8 mouse cellular contexts compared by ENCODE assay signal in the genomic region with DNA sequence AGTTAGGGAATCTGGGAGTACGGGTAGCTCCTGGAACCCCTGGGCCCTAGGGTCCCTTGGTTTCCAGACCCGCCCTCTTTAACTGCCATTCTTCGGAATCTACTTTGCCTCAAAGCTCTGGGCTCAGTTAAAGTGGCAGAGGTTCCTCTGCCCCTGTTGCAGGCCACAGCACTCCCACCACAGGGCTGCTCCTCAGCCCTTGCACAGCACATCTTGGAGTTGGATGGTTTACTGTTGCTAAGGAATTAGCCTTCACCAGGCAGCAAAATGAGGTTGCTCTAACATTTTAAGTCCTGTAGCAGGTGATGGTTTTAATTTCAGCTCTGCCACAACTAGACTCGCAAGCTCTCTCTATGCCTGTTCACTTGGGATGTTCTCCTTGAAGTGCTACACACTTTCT. TPM values are rescaled to one million over a fixed set of nuclear protein-coding genes. Genes with fewer than 3 reads are reported as not detected.
DNase-seq lines count a peak whose midpoint lies in the region; ATAC-seq and TF ChIP-seq lines count a peak whose summit lies in the region.

A gene (minus strand): TSS at position 101 of the 400 bp plus-strand sequence.

- TF ChIP-seq CTCF in C2C12 (IDR thresholded peaks at IDR 0.05; ENCODE audit: control insufficient read depth, insufficient read depth, insufficient read length) (no peak), ES-Bruce4 (IDR thresholded peaks at IDR 0.05; ENCODE audit: low read depth, low read length) (no peak)

- no peaks in the 10 kb centered on the region for H3K79me2 ChIP-seq in C2C12 (ENCODE audit: control insufficient read depth, insufficient read depth)

- peak within 1 kb of the TSS; percentile 63 for H3K9ac ChIP-seq in ES-Bruce4 (ENCODE audit: low read depth, poor library complexity, severe bottlenecking)
- no peak within 1 kb of the TSS for H3K9ac ChIP-seq in forebrain, embryonic 12.5 days
- H3K9ac ChIP-seq in limb, embryonic 15.5 days, result no peak within 1 kb of the TSS
- no peak within 1 kb of the TSS for H3K9ac ChIP-seq in stomach, embryonic 15.5 days

- no peaks in the 10 kb centered on the region for H3K9me3 ChIP-seq in ES-Bruce4 (replicated peaks; ENCODE audit: control insufficient read depth, insufficient read depth, low read length, poor library complexity, severe bottlenecking)
- 0 out of 2 replicates have a peak, but pooled peaks cover 3% of the 10 kb centered on the region for H3K9me3 ChIP-seq in forebrain, embryonic 12.5 days
- no peaks in the 10 kb centered on the region for H3K9me3 ChIP-seq in limb, embryonic 15.5 days
- no peaks in the 10 kb centered on the region for H3K9me3 ChIP-seq in stomach, embryonic 15.5 days

- H3K4me3 ChIP-seq in C2C12 (ENCODE audit: insufficient read depth, poor library complexity, severe bottlenecking) (no peak within 1 kb of the TSS), ES-Bruce4 (ENCODE audit: low read depth, low read length) (no peak within 1 kb of the TSS)
- H3K4me3 ChIP-seq in forebrain, embryonic 12.5 days (replicated peaks), result no peak within 1 kb of the TSS
- H3K4me3 ChIP-seq in limb, embryonic 15.5 days, result no peak within 1 kb of the TSS
- no peak within 1 kb of the TSS for H3K4me3 ChIP-seq in stomach, embryonic 15.5 days (replicated peaks)

- H3K36me3 ChIP-seq in C2C12 (ENCODE audit: control insufficient read depth, insufficient read depth) (no peaks in the 10 kb centered on the region), ES-Bruce4 (ENCODE audit: control insufficient read depth, insufficient read depth, low read length, poor library complexity, severe bottlenecking) (no peaks in the 10 kb centered on the region)
- H3K36me3 ChIP-seq in forebrain, embryonic 12.5 days (replicated peaks), result no peaks in the 10 kb centered on the region
- no peaks in the 10 kb centered on the region for H3K36me3 ChIP-seq in limb, embryonic 15.5 days
- no peaks in the 10 kb centered on the region for H3K36me3 ChIP-seq in stomach, embryonic 15.5 days

- no peaks in the 10 kb centered on the region for H3K27me3 ChIP-seq in C2C12 (ENCODE audit: control insufficient read depth, insufficient read depth, insufficient read length)
- no peaks in the 10 kb centered on the region for H3K27me3 ChIP-seq in ES-Bruce4 (ENCODE audit: control insufficient read depth, insufficient read depth, low read length, poor library complexity, severe bottlenecking)
- H3K27me3 ChIP-seq in forebrain, embryonic 12.5 days, result no peaks in the 10 kb centered on the region
- H3K27me3 ChIP-seq in limb, embryonic 15.5 days, result no peaks in the 10 kb centered on the region
- no peaks in the 10 kb centered on the region for H3K27me3 ChIP-seq in stomach, embryonic 15.5 days (replicated peaks)

- no peaks in the 10 kb centered on the region for H3K79me3 ChIP-seq in C2C12 (ENCODE audit: low read depth)

- no peak for TF ChIP-seq EP300 in ES-Bruce4 (IDR thresholded peaks at IDR 0.05; ENCODE audit: insufficient read depth, low read depth, low read length)

- no peak for TF ChIP-seq POLR2A in ES-Bruce4 (IDR thresholded peaks at IDR 0.05; ENCODE audit: insufficient read depth, low read length)

- no peak for ATAC-seq in forebrain, embryonic 12.5 days (ENCODE audit: low FRiP score)
- ATAC-seq in hematopoietic stem cell, adult 5-6 weeks (replicated peaks in 1 of 2; ENCODE audit: insufficient read depth in 1 of 2, low FRiP score in 2 of 2, low TSS enrichment in 1 of 2, low read depth in 1 of 2, poor library complexity in 2 of 2, severe bottlenecking in 2 of 2), result no peak
- no peak for ATAC-seq in limb, embryonic 15.5 days (ENCODE audit: insufficient number of reproducible peaks, low FRiP score, low TSS enrichment, low read depth)
- no peak for ATAC-seq in stomach, embryonic 15.5 days (ENCODE audit: insufficient read depth, low FRiP score, low read depth)

- no peak for DNase-seq in ovary, postnatal 10 days (ENCODE audit: low spot score)
- DNase-seq in kidney, adult 8-10 months, result no peak

- no peak within 1 kb of the TSS for H3ac ChIP-seq in C2C12 (ENCODE audit: control insufficient read depth, insufficient read length, low read depth)

- H3K4me1 ChIP-seq in ES-Bruce4 (ENCODE audit: control insufficient read depth, insufficient read depth, low read length), result peaks cover 10% of the 10 kb centered on the region
- H3K4me1 ChIP-seq in forebrain, embryonic 12.5 days, result no peaks in the 10 kb centered on the region
- peaks cover 20% of the 10 kb centered on the region for H3K4me1 ChIP-seq in limb, embryonic 15.5 days
- peaks cover 12% of the 10 kb centered on the region; the same call in 1 of the 2 replicates for H3K4me1 ChIP-seq in stomach, embryonic 15.5 days

- H3K4me2 ChIP-seq in forebrain, embryonic 12.5 days, result no peak within 1 kb of the TSS
- no peak within 1 kb of the TSS for H3K4me2 ChIP-seq in limb, embryonic 15.5 days
- no peak within 1 kb of the TSS for H3K4me2 ChIP-seq in stomach, embryonic 15.5 days

- 64% methylated on average over 4 of the region's 4 CpGs for WGBS in forebrain, embryonic 12.5 days
- 64% methylated on average over 4 of the region's 4 CpGs for WGBS in limb, embryonic 15.5 days
- 74% methylated on average over 4 of the region's 4 CpGs for WGBS in stomach, embryonic 15.5 days

- peak within 1 kb of the TSS; percentile 20; the same call in 1 of the 2 replicates for H3K27ac ChIP-seq in ES-Bruce4 (ENCODE audit: insufficient read depth, low read length)
- H3K27ac ChIP-seq in forebrain, embryonic 12.5 days, result no peak within 1 kb of the TSS
- H3K27ac ChIP-seq in limb, embryonic 15.5 days, result no peak within 1 kb of the TSS
- no peak within 1 kb of the TSS for H3K27ac ChIP-seq in stomach, embryonic 15.5 days

TF ChIP-seq in C2C12, 6 proteins besides CTCF, POLR2A, EP300 and RAD21:
- TF ChIP-seq USF1 (IDR thresholded peaks at IDR 0.05; ENCODE audit: low read depth) (no peak), MAX (IDR thresholded peaks at IDR 0.05) (no peak), CEBPB (IDR thresholded peaks at IDR 0.05; ENCODE audit: low read depth) (no peak), FOSL1 (IDR thresholded peaks at IDR 0.05; ENCODE audit: insufficient read depth, low read length, poor library complexity, severe bottlenecking) (no peak), MYOD1 (IDR thresholded peaks at IDR 0.05; ENCODE audit: control insufficient read depth, insufficient read length, low read depth) (no peak), MYOG (IDR thresholded peaks at IDR 0.05; ENCODE audit: control insufficient read depth, extremely low read depth, insufficient read length) (no peak)

RNA-seq across cellular contexts. Expression of the gene that starts here (rescaled TPM):
- polyA plus RNA-seq in C2C12 (2012; fragmentation: generic; extraction: Trizol), result 21.6 TPM
- polyA plus RNA-seq in ES-Bruce4 (2011; ENCODE audit: insufficient read depth, insufficient read length, low read depth, missing spikeins), result 75.4 and 76.8 TPM in 2 replicates
- 140 and 155 TPM in 2 replicates for polyA plus RNA-seq in forebrain, embryonic 12.5 days (2016; fragmentation: Nextera tagmentation; extraction: Ambion mirVana)
- 27.6 and 37.7 TPM in 2 replicates for total RNA-seq in hematopoietic stem cell, adult 5-6 weeks (2017)
- 112 and 116 TPM in 2 replicates for polyA plus RNA-seq in limb, embryonic 15.5 days (2015; fragmentation: Nextera tagmentation; extraction: Ambion mirVana)
- 76.2 and 87.8 TPM in 2 replicates for polyA plus RNA-seq in stomach, embryonic 15.5 days (2015; fragmentation: Nextera tagmentation; extraction: Ambion mirVana)
